Mouse (Mus musculus) hematopoietic multipotent progenitor cell, adult 10-12 weeks (in vitro differentiated cells): Measurements from ENCODE around the gene Ppp4r1. TPM values are rescaled to one million over a fixed set of nuclear protein-coding genes. Genes with fewer than 3 reads are reported as not detected.

Source experiments
- polyA plus RNA-seq: library from polyadenylated mRNA; stranded (reverse); fragments of >175 nt; gene quantifications from 2 replicates; pipeline ENCODE4 v1.2.3, GENCODE M21; 2012; ENCODE audit warnings: low replicate concordance

Gene Ppp4r1
- 8.1 and 27.1 TPM in 2 replicates for polyA plus RNA-seq

DNA sequence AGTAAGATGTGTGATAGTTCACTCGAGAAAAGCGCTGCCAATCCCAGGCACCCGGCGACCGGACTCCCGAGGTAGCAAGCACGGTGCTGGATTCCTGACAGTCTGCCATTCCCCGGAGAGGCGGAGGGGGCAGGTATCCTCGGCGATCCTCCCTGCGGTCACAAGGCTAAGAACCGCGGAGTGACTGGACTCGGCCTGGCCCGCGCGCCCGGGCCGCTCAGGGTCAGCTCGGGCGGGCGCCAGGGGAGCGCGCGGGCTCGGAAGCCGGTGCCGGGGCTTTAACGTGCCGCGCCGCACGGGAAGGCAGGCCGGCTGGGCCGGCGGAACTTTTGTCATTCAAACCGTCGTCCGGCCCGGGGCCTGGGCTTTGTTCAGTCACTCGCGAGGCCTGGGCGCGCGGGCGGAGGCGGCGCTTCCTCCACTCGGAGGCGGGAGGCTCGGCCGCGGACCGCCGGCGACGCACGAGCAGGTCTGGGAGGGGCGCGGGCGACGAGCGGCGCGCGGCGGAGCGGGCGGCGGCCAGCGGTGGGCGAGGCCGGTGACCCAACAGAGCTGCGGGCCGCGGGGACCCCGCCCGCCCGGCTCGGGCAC, at the start of gene Ppp4r1:
Gene Ppp4r1 (plus strand): TSS at position 23 of the 591 bp plus-strand sequence.

DNA sequence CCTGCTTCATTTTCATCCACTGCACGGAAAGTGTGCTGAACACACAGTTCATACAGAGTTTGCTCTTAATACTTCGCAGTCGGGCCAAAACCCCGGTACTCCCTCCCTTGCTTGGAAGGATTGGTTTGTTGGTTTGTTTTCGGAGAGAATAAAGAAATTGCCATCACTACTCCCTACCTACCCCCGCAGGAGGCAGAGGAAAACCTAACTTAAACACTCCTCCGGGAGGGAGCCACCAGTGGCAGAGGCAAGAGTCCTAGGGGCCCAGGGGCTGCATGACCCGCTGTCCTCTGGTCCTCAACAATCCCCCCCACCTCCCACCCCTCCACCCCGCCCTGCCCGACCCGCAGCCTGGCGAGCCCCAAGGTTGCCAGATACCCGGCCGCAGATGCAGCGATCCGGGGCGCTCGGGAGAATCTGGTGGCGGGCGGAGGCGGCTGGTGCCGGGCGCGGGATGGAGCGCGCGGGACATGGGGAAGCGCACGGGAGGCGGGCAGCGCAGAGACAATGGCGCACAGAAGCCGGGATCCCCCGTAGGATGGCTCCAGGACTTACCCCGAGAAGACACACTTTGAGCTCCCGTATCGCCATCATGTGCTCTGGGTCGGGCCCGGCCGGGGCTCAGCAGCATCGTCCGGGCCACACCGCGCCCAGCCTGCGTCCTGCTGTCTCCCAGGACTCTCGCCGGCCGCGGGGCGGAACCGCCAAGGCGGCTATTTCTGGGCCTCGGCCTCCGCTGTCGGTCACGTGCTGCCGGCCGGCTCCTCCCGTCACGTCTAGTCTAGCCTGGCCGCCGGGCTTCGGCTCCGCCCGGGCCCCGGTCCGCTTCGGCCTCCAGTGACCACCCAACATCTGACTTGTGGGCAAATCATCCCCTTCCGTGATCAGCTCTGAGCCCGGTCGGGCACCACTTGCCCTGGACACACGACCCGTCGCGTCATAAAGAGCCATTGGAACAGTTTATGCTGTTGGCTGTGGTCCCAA, 10.1 kb upstream of the Ppp4r1 start, which contains the start of gene Rab31:
Gene Rab31 (minus strand): TSS at position 802 of the 984 bp plus-strand sequence.

DNA sequence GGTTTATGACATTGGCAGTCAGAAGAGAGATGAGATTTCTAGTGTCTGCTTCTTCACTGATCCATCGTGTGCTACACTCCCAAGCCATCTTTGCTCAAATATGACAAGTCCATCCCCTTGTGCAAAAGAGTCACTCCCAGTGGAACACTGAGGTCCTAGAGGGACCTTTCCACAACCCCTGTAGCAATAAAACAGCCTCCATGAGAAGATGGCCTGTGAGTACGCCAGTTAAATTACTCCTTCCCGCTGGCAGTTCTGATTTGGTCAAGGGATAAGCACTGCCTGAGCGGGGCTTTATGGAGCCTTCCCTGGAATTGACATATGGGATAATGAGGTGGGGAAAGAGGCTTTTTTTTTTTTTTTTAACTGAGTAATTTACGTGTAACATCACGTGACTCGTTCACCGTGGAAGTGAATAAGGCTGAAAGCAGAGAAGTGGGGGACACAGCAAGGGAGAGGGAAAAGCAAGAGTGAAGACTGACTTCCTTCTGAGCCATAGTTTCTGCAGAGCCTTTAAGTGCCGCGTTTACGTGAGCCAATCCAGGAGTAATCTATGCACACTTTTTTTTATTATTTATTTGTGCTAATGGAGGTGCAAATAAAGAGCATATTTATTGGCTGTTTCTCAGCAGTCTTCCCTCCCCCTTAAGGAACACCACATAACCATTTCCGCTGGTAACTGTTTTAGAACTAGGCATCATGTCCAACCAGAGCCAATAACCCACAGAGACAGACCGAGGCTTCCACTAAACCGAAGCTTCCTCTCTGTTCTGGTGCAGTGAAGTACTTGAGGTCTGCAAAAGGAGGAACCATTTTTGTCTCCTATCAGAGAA, 103.5 kb downstream of the Ppp4r1 start, which contains the start of gene Ralbp1:
Gene Ralbp1 (minus strand): TSS at position 102 of the 833 bp plus-strand sequence.

Other genes with a start within 250 kb of the Ppp4r1 start
- not detected in 2 replicates for gene Tmem232, start 241.8 kb upstream of the Ppp4r1 start, polyA plus RNA-seq
- 60.5 and 161 TPM in 2 replicates for gene Vapa, start 169.0 kb upstream of the Ppp4r1 start, polyA plus RNA-seq
- gene Txndc2, start 140.4 kb upstream of the Ppp4r1 start, polyA plus RNA-seq, result not detected in 2 replicates
- gene Rab31, start 9.8 kb upstream of the Ppp4r1 start, polyA plus RNA-seq, result 15.3 and 28.6 TPM in 2 replicates
- gene Ralbp1, start 103.2 kb downstream of the Ppp4r1 start, polyA plus RNA-seq, result 89.2 and 193 TPM in 2 replicates
- gene Twsg1, start 168.7 kb downstream of the Ppp4r1 start, polyA plus RNA-seq, result 14.3 and 42.8 TPM in 2 replicates